Mouse (Mus musculus): ENCODE data around the gene Tox2.

Tox2 gene

DNA sequence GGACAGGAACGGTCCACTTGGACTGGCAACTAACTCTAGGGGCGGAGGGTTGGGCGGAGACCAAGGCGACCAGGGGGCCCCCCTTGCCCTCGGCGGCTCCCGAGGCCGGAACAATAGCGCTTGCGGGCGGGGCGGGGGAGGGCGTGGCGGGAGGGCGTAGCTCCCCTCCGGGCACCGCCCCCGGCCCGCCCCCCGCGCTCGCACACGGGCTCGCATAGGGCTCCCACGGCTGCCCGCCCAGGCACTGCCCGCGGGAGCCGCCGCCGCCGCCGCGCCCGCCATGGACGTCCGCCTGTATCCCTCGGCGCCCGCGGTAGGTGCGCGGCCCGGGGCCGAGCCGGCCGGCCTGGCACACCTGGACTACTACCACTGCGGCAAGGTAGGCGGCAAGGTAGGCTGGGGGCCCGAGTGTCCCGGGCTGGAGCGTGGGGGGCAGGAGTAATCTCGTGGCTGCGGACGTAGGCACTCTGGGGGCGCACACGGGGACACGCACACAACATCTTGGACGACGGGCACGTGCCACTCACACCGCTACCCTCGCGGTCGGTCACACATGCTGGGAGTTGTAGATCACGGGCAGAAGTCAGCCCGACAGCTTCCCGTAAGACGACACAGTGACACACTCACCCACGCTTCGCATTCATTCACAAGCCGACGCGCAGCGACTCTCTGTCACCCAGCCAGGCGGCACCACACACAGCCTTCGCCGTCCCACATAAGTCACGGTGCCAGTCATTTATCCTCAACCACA is at the start of gene Tox2:
Gene Tox2, plus strand, starts transcription at position 242 of the 751 bp plus-strand sequence.
- peak; percentile 40 to 62 for DNase-seq

DNA sequence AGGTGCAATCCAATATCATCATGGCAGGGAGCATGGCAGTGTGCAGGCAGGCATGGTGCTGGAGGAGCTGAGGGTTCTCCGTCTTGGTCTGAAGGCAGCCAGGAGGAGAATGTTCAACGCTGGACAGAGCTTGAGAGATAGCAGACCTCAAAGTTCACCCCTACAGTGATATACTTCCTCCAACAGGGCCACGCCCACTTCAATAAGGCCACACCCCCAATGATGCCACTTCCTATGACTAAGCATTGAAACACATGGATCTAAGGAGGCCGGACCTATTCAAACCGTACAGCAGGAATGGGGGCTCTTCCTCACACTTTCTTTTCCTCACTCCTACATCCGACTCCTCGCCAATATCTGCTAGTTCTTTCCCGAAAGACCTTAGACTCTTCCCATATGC is 48.3 kb upstream of the Tox2 start:
- DNase-seq: no peak

DNA sequence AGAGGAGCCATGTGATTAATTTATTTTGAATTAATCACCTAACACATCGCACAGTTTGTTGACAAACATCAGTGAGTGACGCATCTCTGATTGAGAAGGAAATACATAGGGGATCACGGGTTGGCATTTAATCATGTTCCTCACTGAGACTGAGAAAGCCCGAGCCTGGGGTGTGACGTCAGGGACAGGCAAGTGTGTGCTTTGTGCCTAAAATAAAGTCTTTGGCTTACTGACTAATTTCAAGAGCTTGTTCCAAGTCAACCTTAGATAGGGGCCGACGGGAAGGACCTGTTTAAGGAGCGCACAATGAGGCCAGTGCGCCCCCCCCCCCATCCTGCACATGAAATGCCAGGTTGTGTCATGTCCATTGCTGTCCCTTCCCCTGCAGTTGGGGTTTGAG is 43.9 kb upstream of the Tox2 start:
- DNase-seq: no peak

DNA sequence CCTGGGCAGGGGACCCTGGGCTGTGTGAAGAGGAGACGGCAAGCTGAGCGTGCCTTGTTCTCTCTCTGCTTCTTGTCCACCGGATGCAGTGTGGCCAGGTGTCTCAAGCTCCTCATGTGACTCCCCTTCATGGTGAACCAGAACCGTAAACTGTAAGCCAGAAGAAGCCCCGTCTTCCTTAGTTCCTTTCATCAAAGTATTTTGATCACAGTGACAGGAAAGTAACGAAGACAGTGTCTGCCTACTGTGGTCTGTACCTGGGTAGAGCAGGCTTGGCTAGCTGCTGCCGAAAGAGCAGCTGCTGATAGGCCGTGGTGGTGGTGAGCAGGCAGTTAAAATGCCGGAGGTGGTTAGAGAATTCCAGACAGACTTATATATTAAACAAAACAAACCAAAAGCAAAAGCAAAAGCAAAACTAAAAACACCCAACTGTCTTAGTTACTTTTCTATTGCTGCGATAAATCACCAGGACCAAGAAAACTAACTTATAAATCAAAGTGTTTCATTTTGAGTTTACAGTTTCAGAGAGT is 38.4 kb upstream of the Tox2 start:
- DNase-seq: no peak

DNA sequence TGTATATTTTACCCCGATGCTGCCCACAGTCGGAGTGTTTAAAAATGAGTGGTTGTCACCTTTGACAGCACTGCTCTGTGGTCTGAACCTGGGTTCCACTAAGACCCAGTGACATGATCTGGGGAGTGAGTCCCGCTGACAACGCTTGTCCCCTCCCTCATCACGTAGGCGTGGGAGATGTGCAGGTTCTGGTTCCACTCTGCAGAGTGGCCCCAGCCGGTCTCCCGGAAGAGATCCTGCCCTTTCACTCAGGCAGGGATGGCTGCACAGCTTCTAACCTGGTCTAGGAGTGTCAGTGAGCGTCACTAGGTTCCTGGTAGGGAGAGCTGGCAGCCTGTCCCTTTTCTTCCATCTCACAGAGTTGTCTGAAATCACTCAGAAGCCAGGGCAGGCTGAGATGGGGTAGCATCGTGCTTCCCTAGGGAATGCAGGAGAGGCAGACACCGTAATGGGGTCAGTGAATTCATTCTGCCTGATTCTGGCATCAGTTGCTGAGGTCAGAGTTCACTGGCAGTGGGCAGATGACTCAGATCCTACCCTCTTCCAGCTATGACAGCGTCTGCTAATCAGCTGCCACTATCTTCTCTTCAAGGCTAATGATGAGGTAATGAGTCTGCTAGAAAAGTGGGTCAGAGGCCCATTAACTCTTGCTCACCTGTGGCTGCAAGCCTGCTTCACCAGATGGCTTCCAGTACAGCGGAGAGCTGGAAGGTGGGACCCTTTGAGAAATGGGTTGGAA is 36.7 kb upstream of the Tox2 start:
- DNase-seq: no peak

DNA sequence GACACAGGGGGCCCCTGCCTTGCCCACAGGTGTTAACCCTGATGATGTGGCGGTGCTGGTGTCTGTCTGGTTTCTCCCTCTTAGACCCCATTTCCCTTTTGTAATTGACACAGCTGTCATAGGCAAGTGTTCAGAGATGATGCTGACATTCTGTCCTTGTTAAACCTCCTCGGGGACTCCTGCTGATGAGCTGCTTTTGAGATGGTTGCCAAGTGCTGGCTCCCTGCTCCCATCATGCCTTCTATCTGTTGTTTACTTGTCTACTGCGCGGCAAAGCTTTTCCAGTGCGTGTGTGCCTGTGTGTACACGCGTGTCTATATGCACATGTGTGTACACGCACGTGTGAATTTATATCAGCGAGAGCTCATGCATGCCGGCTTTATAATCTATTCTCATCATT is 31.0 kb upstream of the Tox2 start:
- DNase-seq: no peak

DNA sequence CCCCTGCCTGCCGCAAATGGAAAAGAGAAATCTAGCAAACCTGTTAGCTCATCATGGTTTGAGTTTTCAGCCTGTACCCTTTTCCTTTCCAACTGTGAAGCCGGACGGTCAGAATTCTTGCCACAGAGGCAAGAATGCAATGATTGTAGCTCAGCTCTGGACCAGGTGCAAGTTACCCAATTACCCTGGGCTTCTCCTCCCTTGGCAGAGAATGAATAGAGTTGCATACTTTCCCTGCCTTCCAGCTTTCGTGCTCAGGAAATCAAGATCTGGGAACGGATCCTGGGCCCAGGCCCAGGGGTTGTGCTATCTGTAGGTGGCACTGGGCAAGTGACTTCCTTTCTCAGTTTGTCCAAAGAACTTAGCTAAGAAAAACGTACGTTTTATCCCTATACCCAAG is 28.9 kb upstream of the Tox2 start:
- no peak for DNase-seq

DNA sequence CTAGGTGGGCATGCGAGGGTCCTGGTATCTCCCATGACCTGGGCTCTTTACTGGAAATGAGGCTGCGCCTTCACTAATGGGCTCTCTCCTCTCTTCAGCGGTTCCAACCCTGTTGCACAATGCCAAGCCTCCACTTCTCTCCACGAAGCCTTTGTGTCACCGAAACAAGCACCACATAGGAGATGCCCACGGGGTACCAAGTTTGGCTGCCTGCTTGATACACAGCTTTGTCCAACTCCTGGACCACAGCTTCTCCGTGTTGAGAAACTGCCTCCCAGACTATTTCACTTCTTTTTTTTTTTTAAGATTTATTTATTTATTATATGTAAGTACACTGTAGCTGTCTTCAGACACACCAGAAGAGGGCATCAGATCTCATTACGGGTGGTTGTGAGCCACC is 27.1 kb upstream of the Tox2 start:
- no peak for DNase-seq

DNA sequence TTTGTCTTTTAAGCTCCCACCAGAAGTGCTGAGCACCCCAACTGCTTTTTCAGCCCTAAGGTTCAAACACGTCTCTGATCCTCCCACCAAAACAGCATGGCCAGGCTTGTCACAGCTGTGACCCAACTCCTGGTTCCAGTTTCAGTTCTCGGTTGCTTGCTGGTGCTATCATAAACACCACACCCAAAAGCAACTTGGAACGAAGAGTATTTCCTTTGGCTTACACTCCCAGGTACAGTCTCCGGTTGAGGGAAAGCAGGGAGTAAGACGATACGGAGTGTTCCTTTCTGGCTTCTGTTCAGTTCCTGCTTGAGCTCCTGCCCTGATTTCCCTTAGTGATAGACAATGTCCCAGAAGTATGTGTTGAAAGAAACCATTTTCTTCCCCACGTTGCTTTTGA is 26.4 kb upstream of the Tox2 start:
- DNase-seq: no peak

DNA sequence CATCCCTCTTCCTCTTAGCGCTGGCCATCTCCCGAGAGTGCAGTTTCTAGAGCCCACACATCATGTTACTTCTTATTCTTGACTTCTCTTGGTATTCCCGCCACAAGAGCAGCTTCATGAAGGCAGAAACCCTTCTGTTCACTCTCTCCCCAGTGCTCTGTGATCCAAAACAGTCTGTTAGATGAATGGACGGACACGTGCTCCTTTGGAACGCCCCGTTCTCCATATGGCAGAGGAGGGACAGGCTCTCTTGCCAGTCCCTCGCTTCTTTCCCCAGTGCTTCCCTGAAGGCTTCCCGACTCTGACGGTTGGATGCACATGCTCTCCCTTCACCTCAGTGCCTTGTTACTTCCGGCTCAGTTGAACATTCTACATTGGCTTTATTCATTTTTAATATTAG is 15.4 kb upstream of the Tox2 start:
- no peak for DNase-seq

DNA sequence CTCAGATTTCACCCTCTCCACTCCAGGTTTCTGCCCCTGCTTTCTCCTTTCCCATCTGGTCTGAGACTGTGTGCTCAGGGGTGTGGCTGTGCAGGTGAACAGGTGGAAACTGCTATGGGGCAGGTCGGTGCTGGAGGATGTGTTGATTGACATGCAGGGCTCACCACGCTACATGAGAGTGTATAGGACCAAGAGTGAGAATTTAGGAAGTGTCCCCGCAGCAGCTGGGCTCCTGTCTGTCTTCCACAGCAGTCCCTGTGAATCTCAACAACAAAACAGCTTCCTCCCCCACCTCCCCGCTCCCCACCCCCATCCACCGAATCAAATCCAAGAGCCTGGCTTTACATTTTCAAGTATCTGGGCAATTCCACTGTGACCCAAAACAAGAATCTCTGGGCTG is 13.3 kb upstream of the Tox2 start:
- DNase-seq: no peak

DNA sequence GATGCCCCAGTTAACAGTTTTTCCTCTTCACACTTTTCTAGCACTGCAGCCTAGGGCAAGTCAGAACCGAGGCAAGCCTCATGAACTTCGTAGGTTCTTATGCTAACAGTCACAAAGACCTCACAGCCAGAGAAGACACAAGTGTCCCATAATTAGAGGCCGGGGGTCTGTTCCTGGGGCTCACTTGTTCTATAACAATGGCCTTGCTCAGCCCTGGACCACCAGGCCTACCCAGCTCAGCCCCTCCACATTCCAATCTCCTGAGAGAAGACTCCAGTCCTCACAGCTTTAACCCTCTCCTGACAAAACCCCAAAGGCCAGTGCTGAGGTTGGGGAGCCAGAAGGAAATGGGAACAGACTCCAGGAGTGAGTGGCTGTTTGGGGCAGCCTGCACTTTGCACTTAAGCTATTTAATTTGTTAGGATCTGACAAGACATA is 12.9 kb upstream of the Tox2 start:
- DNase-seq: no peak

DNA sequence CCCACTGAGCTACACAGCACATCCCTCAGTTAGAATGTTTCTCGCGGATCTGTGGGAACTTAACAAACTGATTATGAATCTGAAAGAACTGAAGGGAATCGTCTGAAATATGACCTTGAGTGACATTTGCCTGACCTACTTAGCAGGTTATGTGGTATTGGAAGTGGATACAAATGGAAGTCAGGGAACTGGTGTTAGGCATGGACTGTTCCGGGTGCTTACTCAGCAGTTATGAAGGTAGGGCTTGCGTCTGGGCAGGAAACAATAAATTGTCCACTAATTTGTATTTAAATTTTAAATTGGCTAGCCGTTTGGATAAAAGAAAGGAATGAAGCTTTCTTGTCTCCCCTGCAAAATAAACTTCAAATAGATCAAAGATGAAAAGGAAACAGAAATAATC is 10.4 kb upstream of the Tox2 start:
- no peak for DNase-seq

DNA sequence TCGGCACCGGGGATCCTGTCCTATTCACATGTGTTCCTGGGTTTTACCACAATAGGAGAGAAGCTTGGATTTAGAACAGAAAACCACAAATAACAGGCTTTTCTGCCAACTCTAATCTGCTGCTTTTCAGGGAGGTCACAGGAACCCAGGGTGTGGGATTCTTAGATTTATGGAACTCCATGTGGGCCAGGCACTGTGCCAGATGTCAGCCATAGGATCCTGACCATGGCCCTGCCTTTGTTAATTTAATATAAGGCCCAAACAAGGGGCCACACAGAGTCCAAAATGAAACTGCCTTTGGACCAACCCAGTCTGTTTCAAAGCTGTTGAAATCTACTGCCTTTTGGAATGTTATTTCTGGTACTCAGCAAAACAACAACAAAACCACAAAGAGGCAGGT is 8.9 kb upstream of the Tox2 start:
- DNase-seq: no peak

DNA sequence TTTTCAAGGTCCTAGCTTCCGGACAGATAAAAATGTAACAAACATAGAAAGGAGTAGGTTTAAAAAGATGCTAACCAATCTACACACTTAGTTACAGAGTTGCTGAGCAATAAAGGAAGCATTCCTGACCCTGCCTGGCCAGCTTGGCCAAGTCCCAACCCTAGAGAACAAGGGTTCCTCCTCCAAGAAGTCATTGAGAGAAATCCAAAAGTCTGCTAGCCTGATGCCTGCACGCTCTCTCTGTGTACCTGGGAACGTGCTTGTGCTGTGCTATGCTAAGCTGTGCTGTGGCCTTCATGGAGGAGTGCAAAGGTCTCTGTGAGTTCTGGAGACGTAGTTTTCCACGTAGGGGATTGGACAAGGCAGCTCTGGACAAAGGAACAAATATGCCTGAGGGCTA is 8.4 kb upstream of the Tox2 start:
- DNase-seq: peak in 1 of 2 experiments; percentile 20

DNA sequence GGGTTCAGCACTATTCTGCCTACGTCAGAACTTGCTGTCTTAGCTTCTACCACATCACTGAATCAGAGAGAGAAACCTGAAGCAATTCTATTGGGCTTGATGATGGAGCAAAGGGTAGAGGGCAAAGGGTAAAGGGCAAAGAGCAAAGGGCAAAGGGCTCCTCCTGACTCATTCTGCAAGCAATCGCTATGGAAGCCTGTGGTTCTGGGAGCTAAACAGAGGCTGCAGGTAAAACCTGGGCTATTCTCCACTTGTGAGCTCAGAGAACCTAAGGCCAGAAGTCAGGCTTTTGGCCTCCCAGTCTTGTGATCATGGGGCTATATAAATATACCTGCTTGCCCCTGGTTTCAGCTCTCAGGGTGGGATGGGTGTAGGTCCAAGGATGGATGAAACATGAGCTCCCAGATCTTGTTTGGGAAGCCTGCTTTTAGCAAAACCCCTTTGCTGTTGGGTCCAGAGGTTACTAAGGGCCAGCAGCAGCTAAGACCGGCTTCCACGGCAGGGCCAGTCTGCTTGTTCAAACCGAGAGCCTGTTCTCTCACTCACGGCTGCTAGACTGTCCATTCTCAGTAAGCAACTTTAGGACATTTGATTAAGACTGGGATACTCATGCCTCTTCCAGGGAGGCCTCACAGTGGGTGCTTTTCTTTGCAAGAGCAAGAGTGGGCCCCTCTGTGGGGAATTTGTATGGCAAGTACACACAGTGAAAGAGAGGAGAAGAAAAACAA is 7.7 kb upstream of the Tox2 start:
- DNase-seq: no peak

DNA sequence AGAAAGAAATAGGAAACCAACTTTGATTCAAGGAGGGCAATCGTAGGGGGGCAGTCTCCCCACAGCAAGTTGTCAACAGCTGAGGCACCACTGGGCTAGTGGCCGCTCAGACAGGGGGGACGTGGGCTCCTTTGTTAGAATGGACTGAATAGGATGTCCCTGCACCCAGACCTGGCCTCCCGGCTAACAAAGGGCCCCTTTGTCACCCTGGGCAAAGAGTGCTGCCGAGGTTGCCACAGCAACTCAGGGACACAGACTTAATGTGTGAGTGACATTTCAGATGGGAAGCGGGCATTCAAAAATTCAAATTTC is 7.1 kb upstream of the Tox2 start:
- no peak for DNase-seq

DNA sequence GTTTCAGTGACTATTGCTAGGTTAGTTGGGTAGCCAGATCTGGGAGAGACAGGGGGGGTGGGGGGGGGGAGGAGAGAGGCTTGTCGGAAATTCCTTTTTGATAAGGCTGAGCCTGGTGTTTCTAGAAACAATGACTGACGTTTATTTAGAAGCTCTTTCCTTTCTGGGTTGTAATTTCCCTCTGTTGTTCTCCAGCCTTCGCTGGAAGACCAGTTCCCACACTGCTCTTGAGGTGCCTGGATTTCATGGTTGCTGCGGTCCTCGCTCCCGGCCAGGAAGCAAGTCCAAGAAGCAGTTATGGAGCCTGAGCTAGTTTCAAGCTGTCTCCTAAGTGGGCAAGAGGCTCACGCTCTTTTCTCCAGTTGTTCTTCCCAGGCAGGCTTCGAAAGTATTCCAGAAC is 1.0 kb upstream of the Tox2 start:
- no peak for DNase-seq

DNA sequence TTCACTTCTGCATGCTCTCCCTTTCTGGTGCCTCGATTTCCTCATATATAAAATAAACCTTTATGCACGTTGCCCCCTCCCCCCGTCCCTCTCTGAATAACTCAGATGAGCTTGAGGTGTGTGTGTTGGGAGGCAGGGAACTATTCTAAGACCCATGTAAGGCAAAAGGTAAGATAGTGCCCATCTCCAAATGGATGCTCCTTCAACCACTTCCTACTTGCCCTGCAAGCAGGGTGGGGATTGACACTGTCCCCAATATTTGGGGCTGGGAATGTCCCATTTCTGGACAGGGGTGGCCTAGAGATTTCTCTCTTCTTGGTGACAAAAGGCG is 407 bp upstream of the Tox2 start:
- no peak for DNase-seq

DNA sequence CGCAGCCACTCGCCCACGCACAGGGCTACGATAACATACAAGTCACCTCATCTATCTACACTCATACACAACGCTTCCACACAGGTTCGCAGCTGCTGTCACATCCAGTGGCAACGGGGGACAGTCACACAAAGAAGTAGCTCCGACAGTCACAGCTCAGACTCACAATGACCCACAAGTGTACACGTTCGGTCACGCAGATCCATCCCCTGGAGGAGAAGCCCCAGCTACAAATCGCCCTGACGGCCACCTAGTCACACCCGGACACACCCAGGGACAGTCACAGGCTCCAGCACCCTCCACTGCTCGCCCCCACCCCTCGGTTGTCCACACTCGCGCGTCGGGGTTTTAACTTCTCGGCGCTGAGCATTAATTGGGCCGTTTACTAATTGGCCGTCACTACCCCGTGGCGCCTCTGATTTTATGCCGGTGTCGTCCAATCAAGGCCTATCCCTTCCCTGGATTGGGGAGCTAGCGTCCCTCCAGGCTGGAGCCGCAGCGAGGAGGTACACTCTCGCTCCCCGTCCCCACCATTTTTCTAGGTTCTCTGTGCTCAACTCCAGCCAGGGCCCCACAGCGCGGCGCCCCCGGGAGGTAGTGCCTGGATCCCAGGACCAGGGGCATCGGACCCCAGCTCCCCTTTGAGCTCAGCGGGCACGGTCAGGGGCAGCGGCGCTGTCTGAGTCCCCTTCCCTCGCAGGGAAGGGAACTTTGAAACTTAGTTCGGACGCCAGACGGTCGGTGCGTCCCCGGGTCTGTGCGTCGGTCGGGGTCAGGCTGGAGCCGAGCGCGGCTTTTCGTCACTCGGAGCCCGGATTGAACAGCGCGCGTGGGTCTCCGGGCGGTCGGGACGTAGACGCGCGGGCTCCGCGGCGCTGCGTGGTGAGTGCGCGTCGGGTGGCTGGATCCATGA is 966 bp downstream of the Tox2 start:
- DNase-seq: no peak

DNA sequence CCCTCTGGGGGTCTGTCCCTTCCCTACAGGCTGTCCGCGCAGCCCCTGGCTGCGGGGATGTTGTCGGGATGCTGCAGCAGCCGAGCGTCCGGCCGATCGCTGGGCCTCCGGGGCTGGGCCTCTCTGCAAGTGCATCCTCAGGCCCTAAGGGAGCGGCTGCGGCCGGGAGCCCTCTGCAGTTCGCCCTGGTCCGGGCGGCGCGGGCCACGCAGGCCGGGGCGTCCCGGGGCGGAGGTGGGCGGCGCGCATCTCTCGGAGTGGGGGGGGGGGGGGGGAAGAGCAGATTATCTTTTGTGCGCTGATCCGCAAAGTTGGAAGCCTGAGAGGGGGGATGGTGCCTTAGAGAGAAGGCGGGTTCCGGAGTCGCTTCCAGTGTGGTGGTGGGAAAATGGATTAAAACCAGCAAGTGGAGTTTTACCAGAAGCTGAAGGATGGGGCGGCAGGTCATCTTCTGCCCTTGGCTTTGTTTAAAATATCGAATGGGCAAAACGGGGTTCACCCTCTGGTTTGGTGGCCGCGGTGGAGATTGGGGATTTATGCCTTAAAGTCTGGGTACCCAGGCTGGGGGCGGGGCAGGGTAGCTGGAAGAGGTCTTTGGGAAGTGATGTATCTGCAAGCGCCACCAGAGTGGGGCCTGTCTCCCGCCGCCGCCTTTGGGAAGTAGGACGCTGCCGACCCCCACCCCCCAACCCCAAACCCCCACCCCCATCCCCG is 1.8 kb downstream of the Tox2 start:
- DNase-seq: peak in 1 of 2 experiments; percentile 35

DNA sequence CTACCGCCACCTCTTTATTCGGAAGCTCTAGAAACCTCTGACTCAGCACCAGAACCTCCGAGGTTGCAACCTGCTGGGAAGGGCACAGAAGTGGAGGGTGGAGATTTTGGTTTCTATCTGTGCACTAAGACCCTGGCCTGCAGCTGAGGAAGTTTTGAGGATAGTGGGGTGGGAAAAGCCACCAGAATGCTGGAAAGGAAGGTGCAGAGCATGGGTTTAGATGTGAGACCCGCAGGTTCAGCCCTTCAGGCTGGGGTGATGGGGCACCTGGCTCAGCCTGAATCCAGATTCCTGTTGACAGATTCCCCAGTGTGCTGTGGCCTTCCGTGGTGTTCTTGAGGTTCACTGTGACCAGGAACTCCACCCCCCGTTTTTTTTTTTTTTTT is 2.3 kb downstream of the Tox2 start:
- DNase-seq: no peak
